Mouse (Mus musculus) layer of hippocampus, adult 11-12 months (tissue): ENCODE results near the gene Tpm1.
A peak's percentile ranks its signal among the peaks of the same experiment; 100 is the strongest.

Experiments
- DNase-seq: peaks from one replicate; pipeline ENCODE4 v3.0.0; 2022; ENCODE audit warnings: low spot score

The Tpm1 gene

DNA sequence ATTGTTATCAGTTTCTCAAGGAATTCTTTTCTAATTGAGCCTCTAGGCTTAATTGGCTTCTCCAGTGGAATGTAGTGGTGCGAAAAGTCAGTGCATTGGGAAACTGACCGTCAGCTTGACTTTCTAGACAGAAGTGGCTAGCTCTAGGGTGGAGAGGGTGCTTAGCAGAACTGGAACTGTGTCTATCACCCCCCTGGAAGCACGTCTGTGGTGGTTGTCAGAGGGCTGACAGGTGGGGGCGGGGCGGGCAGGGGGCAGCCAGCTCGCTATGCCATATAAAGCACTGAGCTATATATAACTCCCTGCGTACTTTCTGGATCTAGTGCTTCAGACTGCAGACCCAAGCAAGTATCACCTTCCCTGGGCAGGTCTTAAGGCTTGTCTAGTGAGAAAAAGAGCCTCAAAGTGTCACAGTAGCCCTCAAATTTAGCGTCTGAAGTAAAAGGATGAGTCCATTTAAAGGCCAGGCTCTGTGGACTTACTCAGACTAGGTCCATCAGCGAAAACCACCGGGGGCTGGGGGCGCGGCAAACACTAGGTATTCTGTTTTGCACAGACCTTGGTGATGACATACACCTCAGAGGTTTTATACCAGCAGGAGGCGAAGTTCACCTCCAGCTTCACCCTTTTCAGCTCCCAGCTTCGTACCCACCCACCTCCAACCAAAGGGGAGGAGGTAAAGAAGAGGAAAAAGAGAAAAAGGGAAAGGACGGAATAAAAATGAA lies 2.2 kb downstream of the Tpm1 start:
- DNase-seq: no peak

DNA sequence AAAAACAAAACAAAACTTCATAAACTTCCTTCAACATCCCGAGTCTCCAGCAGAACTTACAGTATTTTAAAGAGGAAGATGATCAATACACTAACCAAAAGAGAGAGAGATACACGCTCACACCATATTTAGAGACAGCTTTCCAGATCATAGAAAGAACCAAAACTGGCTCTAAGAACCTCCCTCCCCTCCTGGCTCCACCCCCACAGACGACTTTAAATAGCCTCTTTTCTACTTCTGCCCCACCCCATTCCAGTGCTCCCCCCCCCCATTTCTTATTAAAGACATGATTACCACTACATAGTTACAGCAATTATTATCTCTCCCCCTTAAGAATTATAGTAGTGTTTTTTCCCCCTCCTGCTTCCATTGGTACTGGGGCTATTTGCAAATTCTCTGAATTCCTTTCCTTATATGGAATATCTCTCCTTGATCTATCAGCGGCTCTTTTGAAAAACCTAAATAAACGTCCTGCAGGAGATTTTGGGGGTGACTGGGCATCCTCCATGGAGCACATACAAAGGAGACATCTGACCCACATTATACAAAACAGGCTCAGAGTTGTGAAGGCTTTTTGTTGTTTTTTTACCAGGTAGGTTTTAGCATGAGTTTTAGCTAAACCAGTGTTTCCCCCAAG lies 3.1 kb downstream of the Tpm1 start:
- no peak for DNase-seq

- DNase-seq: no peak
Observed at GRCm38 (mm10) chr9:67045306-67045675, 3.9 kb downstream of the Tpm1 start.

DNA sequence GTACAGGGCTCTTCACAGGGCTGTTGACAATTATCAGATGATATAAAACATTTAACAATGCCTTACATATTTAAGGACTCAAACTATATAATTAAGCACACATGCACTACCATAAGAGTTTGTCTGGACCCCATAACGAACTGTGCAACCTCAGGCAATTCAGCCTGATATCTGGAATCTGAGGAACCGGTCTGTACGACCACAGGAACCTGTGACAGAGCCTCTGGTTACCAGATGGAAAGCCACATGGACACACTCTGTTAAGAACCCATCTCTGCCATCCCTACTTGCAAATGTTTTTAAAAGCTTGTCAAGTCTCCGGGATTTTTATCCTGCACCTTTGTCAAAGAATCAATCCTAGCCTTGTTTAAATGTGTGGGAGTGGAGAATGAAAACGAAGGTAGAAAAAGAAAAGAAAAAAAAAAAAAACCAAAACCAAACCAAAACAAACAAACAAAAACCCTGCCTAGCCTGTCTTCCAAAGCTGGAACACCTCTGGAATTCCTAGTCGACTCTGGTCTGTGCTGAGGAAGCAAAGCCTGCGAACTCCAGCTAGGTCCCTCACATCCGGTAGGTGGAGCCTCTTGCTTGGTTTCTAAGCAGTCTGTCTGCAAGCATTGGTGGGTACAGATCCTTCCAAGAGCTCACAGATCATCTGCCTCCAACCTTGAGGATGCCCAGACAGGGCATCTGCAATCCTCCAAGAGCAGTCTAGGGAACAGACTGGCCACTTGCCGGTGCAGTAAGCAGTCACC lies 4.5 kb downstream of the Tpm1 start:
- DNase-seq: peak; percentile 78

- peak; percentile 100 for DNase-seq
Observed at GRCm38 (mm10) chr9:67043231-67044199, 5.7 kb downstream of the Tpm1 start.

- no peak for DNase-seq
Observed at GRCm38 (mm10) chr9:67042813-67043207, 6.4 kb downstream of the Tpm1 start.

DNA sequence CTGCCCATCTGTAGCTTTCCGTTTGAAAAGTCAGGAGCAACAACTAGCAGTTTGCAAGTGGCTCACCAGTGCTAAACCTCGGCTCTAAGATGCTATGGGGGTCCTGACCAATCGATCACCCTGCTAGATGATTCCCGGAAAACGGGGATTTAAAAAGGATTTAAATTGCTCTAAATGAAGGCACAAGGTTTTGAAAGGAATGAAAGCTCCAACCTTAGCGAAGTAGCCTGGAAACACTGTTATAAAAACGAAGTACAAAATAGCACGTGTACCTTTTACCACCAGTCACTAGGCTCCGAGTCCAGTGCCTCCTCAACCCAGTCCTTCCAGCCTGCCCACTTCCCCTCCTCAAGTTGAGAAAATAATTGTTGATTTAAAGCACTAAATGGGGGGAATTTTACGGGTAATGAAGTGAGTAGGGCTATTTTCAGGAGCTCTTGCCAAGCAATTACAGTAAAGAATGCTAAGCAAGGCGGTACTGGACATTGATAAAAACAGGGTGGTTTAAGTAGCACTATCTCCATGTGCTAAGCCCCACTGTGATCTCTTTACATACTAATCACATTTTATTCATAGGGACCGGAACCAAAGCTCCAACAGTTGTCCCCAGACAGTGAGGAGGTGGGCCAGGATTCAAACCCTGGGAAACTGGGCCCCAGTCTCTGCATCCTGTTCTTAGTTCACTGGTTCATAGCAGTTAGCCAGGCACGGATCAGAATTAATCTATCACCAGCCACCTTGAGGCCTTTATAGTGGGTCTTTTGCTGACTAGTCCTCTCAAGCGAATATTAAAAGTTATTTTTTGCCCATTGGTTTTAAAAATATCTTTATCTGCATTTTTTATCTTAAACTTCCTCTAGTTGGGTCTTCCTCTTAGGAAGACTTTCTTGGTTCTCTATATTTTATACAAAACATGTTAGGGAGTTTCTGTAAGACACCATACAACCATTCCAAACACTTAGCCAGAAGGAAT lies 7.1 kb downstream of the Tpm1 start:
- DNase-seq: no peak

DNA sequence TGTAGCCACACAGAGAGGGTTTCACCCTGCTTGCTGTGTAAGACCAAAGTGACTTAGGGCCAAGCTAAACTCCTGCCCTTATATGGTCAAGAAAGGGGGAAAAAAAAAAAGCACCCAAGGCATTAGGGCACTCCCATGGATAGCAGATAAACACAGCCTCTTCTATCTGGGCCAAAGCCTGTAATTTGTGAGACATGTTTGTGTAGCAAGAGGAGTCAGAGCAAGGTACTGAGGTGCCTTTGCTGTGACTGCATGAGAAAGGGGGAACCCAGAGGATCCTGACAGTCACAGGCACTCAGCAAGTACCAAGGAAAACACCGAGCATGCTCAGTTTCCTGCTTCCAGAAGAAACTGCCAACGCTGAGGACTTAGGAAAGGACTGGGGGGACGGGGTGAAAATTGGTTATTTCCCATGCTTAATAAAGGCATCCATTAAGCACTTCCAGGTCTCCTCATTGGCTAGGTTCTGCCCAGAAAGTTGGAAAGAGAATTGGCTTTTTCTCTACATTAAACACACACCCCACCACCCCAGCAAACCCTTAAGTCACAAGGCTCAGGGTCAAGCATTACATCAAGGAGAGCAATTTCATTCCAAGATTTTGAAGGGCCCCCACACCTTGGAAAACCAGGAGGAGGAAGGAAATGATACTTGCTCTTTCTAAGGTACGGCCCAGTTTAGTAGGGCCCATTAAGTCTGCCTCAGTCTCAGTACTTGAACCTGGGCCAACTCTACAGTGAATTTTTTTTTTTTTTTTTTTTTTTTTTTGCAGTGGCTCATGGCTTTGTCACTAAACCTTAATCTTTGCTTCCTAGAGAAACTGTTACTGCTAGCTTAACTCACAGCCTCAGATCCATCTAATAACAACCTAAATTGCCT lies 8.0 kb downstream of the Tpm1 start:
- DNase-seq: no peak

- no peak for DNase-seq
Observed at GRCm38 (mm10) chr9:67039867-67040266, 9.3 kb downstream of the Tpm1 start.

- no peak for DNase-seq
Observed at GRCm38 (mm10) chr9:67038686-67039085, 10.5 kb downstream of the Tpm1 start.

DNA sequence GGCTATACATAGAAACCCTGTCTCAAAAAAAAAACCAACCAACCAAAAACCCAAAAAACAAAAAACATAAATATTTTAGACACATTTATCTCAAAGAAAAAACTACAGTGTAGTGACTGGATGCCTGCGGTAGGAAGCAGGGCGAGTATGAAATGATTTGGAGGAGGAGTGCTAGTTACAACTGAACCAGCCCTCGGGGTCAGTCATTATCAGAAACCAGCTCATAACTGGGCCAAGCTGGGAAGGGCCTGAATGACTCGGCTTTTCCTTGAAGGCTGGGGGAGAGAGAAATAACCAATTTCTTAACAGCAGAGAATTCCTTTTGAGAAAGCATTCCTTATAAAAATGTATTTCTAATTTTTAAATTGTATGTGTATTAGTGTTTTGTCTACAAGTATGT lies 11.5 kb downstream of the Tpm1 start:
- DNase-seq: no peak

- DNase-seq: no peak
Observed at GRCm38 (mm10) chr9:67036527-67037118, 12.6 kb downstream of the Tpm1 start.

GRCm38 (mm10) chr9:67035957-67036451 lies 13.2 kb downstream of the Tpm1 start:
- peak; percentile 75 for DNase-seq

DNA sequence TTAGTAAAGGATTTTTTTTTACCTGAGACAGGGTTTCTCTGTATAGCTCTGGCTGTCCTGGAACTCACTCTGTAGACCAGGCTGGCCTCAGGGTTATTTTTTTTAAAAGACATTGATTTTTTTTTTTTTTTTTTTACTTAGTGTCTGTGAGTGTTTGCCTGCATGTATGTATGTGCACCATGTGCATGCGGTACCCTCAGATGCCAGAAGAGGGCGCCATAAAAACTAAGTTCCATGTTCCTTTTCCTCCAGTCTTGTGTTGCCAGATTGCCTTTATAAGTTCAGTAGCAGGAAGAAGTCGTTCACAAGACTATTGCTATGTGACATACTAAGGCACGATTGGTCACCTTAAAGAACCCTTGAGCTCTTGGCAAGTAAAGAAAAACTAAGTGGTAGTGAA lies 14.5 kb downstream of the Tpm1 start:
- DNase-seq: no peak

DNA sequence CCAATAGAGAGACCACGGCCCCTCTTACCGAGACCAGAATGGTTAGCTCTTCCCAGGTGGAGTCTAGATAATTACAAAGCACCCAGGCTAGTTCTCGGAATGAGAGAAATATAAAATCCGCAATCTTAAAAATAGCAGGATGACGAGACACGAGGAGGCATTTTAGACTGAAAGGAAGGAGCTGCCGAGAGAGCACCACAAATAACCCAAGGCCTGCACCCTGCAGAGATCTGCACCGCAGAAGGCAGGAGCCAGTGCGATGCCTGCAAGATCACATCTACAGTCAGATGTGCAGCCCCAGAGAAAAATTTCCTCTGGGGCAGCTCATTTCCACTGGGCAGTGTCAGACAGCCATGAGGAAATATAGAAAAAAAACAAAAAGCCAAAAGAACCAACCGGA lies 16.2 kb downstream of the Tpm1 start:
- DNase-seq: no peak

- no peak for DNase-seq
Observed at GRCm38 (mm10) chr9:67032611-67033010, 16.6 kb downstream of the Tpm1 start.

GRCm38 (mm10) chr9:67029518-67029917 lies 19.7 kb downstream of the Tpm1 start:
- no peak for DNase-seq

DNA sequence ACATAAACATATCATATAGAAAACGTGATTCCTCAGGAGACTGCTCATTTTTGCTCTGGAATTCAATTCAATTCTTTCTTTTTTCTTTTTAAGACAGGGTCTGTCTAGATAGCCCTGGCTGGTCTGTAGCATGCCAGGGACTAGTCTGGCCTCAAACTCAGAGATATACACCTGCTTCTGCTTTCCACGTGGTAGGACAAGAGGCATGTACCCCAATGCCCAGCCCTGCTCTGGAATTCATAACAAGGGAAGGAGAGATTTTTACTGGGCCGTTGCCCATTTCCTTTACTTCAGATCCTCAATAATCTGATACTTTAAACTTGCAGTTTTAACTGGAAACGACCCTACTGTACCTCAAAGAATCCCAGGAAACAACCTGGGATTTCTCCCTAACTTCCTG lies 20.3 kb downstream of the Tpm1 start:
- DNase-seq: no peak

DNA sequence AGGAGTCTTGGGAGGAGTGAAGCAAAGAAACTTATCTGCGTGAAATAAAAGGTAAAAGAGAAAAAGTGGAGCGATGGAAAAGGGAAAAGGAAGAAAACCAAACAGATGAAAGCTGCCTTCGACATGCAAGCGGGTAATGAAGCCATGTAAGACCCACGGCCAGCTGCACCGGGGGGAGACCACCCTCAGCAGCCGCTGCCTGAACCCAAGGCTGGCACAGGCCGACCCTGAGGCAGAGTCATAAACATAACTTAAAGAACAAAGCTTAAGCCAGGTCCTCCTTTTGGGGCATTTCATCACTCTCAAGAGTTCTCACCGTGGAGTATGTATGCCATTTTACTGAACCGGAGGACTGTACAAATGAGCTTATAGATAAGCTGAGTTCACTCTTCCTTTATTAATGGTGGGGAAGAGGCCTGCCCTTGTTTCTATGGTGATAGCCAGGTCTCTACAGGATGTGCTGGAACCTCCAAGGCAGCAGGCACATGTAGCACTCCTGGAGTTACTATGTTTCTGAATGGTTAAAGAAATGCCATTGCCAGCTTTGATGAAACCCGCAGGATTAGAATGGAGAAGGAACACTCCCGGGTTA lies 21.0 kb downstream of the Tpm1 start:
- no peak for DNase-seq
